Mouse (Mus musculus): ENCODE results near the gene Cables2. TPM values are rescaled to one million over a fixed set of nuclear protein-coding genes. Genes with fewer than 3 reads are reported as not detected.

Cables2 gene
- polyA plus RNA-seq, 1 experiment from 2014 or later: 9.6 TPM

Small RNA genes lying within 50 kb of the gene (microRNA-seq; reads per million reads assigned to microRNA genes)
- gene Mir3091: 3.9 reads per million, percentile 5 among the genes with 10 or more reads in this experiment

Other genes with a start within 250 kb of the Cables2 start
- 2.4 and 2.7 TPM in 2 replicates for gene Lsm14b, start 248.5 kb downstream of the Cables2 start, polyA plus RNA-seq (2016; fragmentation: Nextera tagmentation; extraction: Ambion mirVana)
- 455 and 456 TPM in 2 replicates for gene Psma7, start 231.1 kb downstream of the Cables2 start, polyA plus RNA-seq (2016; fragmentation: Nextera tagmentation; extraction: Ambion mirVana)
- gene Ss18l1, start 231.0 kb downstream of the Cables2 start, polyA plus RNA-seq (2016; fragmentation: Nextera tagmentation; extraction: Ambion mirVana): 1.3 and 1.6 TPM in 2 replicates
- gene Mtg2, start 202.9 kb downstream of the Cables2 start, polyA plus RNA-seq (2016; fragmentation: Nextera tagmentation; extraction: Ambion mirVana): 17.6 and 18.0 TPM in 2 replicates
- gene Hrh3, start 169.0 kb downstream of the Cables2 start, polyA plus RNA-seq (2016; fragmentation: Nextera tagmentation; extraction: Ambion mirVana): not detected in 2 replicates
- 13.5 and 15.5 TPM in 2 replicates for gene Osbpl2, start 154.2 kb downstream of the Cables2 start, polyA plus RNA-seq (2016; fragmentation: Nextera tagmentation; extraction: Ambion mirVana)
- gene Adrm1, start 102.0 kb downstream of the Cables2 start, polyA plus RNA-seq (2016; fragmentation: Nextera tagmentation; extraction: Ambion mirVana): 176 and 189 TPM in 2 replicates
- 4.1 and 4.3 TPM in 2 replicates for gene Lama5, start 47.6 kb downstream of the Cables2 start, polyA plus RNA-seq (2016; fragmentation: Nextera tagmentation; extraction: Ambion mirVana)
- gene Rps21, start 16.1 kb downstream of the Cables2 start, polyA plus RNA-seq (2016; fragmentation: Nextera tagmentation; extraction: Ambion mirVana): 560 and 561 TPM in 2 replicates
- gene Rbbp8nl, start 16.4 kb upstream of the Cables2 start, polyA plus RNA-seq (2016; fragmentation: Nextera tagmentation; extraction: Ambion mirVana): not detected in 2 replicates
- 3.0 and 3.1 TPM in 2 replicates for gene Gata5, start 61.2 kb upstream of the Cables2 start, polyA plus RNA-seq (2016; fragmentation: Nextera tagmentation; extraction: Ambion mirVana)
- gene Slco4a1, start 182.7 kb upstream of the Cables2 start, polyA plus RNA-seq (2016; fragmentation: Nextera tagmentation; extraction: Ambion mirVana): 1.0 and 1.4 TPM in 2 replicates
- gene Ntsr1, start 226.5 kb upstream of the Cables2 start, polyA plus RNA-seq (2016; fragmentation: Nextera tagmentation; extraction: Ambion mirVana): 0.12 and 0.31 TPM in 2 replicates